Mouse (Mus musculus) CD4-positive naive resting alpha-beta T cell, adult 57 days (primary cell): ENCODE results near the gene Pigp. TPM values are rescaled to one million over a fixed set of nuclear protein-coding genes. Genes with fewer than 3 reads are reported as not detected.

ENCODE experiments used
- total RNA-seq: library from RNA; stranded (reverse); gene quantifications from one replicate; pipeline ENCODE4 v1.2.4, GENCODE M21; 2023

Pigp gene
- 36.0 TPM for total RNA-seq

DNA sequence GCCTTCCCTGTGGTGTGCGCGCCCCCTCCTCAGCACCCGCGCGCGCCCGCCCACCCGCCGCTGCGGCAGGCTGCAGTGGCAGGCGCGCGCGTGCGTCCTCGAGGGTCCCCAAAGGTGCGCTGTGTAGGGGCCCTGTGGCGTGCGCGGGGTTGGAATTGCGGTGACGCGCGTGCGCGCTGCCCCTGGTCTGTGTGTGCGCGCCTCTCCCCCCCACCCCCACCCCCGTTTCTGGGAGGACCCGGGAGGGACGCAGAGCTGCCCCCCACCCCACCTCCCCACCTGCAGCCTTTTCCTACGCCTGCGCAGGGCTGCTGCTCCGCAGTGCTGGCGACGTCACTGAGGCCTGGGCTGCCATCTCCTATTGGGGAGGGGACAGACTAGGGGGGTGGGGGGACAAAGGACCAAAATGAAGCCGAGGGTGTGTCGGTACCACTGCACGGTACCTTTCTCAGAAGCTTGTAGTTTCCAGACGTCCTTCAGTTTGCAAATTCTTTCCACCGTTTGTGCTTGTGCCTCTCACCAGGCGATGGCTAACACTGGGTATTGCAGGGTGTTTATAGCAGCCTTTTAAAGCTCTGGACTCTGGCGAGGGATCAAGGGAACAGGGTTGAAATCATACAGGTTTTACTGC lies at the start of gene Pigp:
Gene Pigp (minus strand): TSS at position 542 of the 631 bp plus-strand sequence.

DNA sequence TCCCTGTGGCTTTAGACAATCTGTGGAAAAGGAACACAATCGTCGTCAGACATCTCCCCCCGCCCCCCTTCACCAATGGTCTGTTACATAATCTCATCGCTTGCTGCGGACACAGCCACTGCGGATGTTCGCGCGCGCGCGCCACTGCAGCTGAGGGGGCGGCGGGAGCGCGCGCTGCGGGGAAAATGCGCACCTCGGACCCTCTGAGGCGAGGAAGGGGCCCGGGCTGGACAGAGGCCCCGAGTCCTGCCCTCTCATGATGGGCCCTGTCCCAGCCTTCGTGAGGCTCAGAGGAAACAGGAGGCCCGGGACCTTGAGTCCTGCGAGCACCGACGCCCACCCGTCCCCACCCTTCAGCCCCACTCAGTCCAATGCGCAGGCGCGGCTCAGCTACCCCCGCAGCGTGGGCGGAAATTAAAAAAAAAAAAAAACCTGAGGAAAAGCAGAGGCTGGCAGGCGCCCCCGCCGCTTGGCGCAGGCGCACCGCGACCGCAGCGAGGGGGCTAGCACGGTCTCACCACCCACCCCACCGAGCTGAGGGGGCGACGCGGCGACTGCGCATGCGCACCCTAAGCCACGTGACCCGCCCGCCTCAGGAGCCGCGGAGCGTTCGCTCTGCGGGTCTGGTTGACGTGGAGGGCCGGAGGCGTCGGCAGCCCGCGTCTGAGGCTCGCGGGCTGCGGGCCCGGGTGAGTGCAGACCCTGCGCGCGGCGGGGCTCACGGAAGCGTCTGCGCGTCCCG lies 1.3 kb downstream of the Pigp start, which contains the start of gene Ttc3:
Gene Ttc3 (plus strand): TSS at position 446 of the 742 bp plus-strand sequence.

DNA sequence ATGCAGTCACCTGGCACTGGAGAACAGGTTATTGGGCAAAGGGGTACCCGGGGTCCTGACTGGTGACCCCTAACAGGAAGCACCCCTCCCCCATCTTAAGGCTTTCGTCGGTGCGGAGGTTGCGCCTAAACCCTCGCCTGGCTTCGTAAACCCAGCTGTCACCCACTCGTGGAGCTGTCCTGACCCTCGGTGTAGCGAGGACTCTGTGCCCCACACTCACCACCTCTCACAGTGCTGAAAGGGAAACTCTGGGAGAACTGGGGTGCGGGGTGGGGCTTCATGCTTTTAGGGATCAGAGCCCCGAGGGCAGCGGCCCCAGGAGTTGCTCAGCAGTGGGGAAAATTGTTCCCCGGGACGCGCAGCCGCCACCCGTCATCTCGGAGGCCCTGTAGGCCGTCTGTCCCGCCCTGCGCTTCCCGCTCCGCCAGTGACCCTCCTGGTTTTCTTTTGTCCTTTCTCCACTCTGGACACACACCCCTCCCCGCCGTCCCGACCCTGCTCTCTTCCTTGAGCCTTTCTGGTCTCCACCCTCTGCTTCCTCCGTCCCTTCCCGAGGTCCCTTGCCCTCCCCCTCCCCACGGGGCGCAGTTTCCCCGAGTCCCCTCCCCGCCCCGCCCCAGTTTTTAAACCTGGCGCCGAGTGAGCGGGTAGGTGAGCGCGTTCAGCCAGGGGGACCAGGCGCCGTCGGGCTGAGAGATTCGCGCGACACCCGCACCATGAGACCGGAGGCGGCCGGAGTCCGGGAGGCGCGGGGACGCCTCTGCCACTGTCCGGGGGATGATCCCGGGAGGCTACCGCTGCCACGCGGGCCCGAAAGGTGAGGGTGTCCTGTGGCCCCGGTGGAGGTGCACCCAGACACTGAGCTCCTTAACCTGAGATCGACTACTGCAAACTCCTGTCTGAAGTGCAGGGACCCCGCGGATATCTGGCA lies 43.6 kb downstream of the Pigp start, which contains the start of gene Ripply3:
Gene Ripply3 (plus strand): TSS at position 640 of the 931 bp plus-strand sequence.

DNA sequence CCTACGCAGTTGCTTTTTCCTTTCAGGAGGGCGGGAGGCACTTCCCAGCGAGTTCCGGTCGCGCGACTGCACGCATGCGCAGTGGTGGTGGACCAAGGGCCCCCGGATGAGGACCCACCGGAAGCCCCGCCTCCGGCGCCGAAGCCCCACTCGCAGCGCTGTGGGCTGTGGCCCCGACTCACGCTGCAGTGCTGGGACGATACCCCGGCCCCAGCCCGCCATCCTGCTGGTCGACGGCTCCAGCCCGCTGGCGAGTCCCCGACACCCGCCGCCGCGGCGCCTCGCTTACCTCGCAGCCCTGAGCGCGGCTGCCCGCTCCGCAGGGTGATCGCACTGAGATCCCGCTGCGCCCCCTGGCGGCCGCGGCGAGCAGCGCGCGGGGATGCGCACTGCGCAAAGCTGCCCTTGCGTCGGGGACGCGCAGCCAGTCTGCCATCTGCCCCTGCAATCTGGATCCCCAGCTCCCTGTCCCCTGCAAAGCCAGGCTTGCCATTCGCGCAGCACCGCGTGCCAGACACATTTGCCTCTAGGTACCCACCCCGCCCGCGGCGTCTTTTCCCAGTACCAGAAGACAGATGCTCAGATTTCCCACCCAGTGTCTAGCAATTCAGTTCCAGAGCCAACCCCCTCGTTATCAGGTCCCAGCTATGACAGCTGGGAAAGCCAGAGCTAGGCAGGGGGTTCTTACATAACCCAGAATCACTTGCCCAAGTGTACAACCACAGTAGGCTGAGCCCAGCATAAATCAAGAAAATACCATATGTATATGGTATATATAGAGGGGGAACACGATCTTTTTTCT lies 58.2 kb downstream of the Pigp start, which contains the start of gene Hlcs:
Gene Hlcs (minus strand): TSS at position 343 of the 802 bp plus-strand sequence.

Other genes with a start within 250 kb of the Pigp start
- gene Hlcs, start 58.3 kb downstream of the Pigp start, total RNA-seq = 50.0 TPM
- gene Ripply3, start 43.4 kb downstream of the Pigp start, total RNA-seq = not detected
- gene Ttc3, start 1.2 kb downstream of the Pigp start, total RNA-seq = 134 TPM
- gene Vps26c, start 155.0 kb upstream of the Pigp start, total RNA-seq = 30.2 TPM
- gene Dyrk1a, start 198.2 kb upstream of the Pigp start, total RNA-seq = 131 TPM